Mouse (Mus musculus) brain, adult 2 months (tissue): ENCODE results near the gene Cntn4.

Experiments
- DNase-seq: peaks from one replicate; pipeline ENCODE4 v3.0.0; 2011; ENCODE audit warnings: low read depth, low spot score

Gene Cntn4

GRCm38 (mm10) chr6:106645496-106646211 is 968.2 kb downstream of the Cntn4 start:
- DNase-seq, result peak; percentile 90

- no peak for DNase-seq
These were observed 969.5 kb downstream of the Cntn4 start for GRCm38 (mm10) chr6:106646945-106647344.

GRCm38 (mm10) chr6:106663780-106664651 is 986.6 kb downstream of the Cntn4 start:
- DNase-seq, result peak; percentile 40

- DNase-seq, result no peak
These were observed 998.1 kb downstream of the Cntn4 start for GRCm38 (mm10) chr6:106675581-106675980.

GRCm38 (mm10) chr6:106701931-106702330 is 1024.5 kb downstream of the Cntn4 start:
- no peak for DNase-seq

- no peak for DNase-seq
These were observed 1028.1 kb downstream of the Cntn4 start for GRCm38 (mm10) chr6:106705506-106706035.

GRCm38 (mm10) chr6:106725642-106726041 is 1048.2 kb downstream of the Cntn4 start:
- DNase-seq, result no peak

- DNase-seq, result no peak
These were observed 1048.6 kb downstream of the Cntn4 start for GRCm38 (mm10) chr6:106726078-106726477.

- no peak for DNase-seq
These were observed 1050.2 kb downstream of the Cntn4 start for GRCm38 (mm10) chr6:106727703-106728102.

GRCm38 (mm10) chr6:106729682-106730314 is 1052.3 kb downstream of the Cntn4 start:
- DNase-seq, result no peak

GRCm38 (mm10) chr6:106732563-106732962 is 1055.1 kb downstream of the Cntn4 start:
- DNase-seq, result no peak

GRCm38 (mm10) chr6:106738229-106738628 is 1060.8 kb downstream of the Cntn4 start:
- DNase-seq, result no peak

GRCm38 (mm10) chr6:106740244-106740825 is 1062.9 kb downstream of the Cntn4 start:
- DNase-seq, result no peak

- no peak for DNase-seq
These were observed 1066.2 kb downstream of the Cntn4 start for GRCm38 (mm10) chr6:106743556-106744233.

GRCm38 (mm10) chr6:106745673-106746394 is 1068.4 kb downstream of the Cntn4 start:
- no peak for DNase-seq

- no peak for DNase-seq
These were observed 1069.8 kb downstream of the Cntn4 start for GRCm38 (mm10) chr6:106747251-106747650.

- DNase-seq, result no peak
These were observed 1070.3 kb downstream of the Cntn4 start for GRCm38 (mm10) chr6:106747804-106748203.
